Mouse (Mus musculus) lung, postnatal 36 days (tissue): ENCODE measurements at regions not wholly inside any gene's neighbourhood (a gene's known extent, or its start where the extent isn't known, plus 50 kb on each side); places are given as distances from the start of the nearest gene placed in this dataset.

ENCODE experiments used
- DNase-seq: peaks from one replicate; pipeline ENCODE4 v3.0.0; 2022; ENCODE audit warnings: mixed read lengths

DNA sequence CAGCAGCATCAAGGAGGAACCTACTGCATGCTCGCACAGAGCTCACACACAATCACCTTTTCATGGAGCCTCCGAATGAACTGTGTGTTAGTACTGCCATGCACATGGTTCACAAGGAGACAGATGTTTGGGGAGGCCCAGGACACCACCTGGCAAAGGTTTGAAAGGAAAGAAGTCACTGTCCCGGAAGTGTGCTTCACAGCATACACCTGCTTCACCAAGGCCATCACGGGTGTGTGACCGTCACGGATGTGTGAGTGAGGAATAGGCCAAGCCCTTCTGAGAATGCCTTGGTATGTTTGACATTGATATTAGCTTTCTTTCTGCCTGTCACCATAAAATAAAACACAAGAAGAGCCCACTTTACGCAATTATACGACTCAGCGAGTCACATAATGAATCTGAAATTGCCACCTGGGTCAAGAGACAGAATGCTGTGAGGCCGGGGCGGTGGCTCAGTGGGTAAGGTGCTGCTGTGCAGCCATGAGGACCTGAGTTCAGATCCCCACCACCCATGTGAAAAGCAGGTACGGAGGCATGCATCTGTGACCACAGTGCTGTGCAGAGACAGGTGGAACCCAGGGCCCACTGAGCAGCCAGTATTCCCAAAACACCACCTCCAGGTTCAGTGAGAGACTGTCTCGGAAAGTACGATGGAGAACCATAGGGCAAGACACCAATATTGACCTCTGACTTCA lies 162.3 kb upstream of the Sh3bp4 start:
- no peak for DNase-seq

DNA sequence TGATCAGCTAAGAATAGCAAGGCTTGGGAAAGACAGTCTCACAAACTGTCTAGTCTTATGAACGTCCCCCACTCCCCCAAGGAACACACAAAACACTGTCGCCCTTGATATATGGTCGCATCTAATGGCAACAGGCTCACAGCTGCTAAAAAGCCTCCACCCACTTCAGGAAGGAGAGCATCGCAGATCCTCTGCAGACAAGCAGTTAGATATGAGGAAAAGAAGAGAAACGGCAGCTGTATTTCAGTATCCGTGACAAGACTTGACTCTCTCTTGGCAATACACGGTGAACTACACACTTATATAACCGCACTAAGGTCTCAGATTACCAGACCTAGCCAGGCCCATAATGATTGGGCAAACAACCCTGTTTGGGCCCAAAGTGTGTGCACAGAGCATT lies 161.5 kb upstream of the Sh3bp4 start:
- DNase-seq, result peak; percentile 35

DNA sequence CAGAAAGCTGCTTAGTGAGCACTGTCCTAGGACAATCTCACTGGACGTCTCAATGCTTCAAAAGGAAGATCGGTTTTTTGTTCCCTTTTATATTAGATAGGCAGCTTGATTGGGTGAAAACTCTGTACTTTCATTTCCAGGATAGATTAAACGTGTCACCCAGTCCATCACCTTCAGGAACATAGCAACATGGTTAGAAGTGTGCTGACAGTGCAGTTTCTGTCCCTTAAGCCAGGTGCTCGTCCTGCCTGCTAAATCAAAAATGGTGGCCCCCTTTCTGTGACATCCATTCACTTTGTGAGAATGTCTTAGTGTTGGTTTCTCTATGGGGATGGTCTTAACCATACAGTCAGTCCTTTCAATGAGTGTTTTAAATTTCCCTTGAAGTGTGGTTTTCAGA lies 160.9 kb upstream of the Sh3bp4 start:
- no peak for DNase-seq

DNA sequence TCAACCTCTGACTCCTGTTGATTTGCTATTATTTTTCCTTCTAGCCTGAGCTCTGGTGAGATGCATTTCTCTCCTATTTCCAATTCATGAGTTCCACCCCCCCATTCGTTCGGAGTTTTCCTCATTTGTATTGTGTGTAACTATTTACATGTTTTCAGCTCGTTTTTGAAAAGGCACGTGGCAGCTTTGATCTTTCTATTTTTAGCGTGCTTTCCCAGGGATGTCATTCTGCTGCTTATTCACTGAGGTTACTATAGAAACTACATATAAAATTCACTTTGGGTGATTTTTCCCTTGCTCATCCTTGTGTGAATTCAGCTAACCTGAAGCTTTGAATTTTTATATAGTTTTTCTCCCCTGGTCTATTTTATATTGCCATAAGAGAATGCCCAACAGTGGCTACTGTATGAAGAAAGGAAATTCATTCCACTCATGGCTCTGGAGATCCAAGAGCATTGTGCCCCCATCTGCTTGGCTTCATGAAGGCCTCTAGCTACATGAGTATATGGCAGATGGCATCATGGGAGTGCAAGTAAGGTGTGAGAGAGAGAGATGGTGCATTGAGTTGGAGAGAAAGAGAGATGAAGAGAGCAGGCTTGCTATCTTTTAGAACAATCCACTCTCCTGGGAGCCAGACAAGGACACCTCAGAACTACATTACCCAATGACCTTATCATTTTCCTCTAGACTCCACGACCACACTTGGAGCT lies 160.2 kb upstream of the Sh3bp4 start:
- no peak for DNase-seq

DNA sequence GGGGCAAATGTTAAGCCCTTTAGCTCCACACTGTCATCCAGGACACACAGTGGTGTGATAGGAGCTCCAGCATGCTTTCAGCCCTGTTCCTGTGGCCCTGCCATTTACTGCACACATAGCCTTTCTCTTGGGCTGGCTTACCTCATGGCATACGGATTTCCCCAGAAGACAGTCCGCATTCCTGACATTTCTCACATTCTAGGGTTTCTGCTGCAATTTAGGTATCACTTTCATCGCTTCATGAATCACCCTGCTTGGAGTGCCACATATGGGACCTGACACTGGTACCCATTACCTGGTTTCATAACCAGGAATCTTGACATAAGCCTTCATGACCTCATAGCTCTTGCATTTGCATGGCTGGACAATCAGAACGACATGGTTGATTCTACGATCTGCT lies 158.5 kb upstream of the Sh3bp4 start:
- DNase-seq, result no peak

DNA sequence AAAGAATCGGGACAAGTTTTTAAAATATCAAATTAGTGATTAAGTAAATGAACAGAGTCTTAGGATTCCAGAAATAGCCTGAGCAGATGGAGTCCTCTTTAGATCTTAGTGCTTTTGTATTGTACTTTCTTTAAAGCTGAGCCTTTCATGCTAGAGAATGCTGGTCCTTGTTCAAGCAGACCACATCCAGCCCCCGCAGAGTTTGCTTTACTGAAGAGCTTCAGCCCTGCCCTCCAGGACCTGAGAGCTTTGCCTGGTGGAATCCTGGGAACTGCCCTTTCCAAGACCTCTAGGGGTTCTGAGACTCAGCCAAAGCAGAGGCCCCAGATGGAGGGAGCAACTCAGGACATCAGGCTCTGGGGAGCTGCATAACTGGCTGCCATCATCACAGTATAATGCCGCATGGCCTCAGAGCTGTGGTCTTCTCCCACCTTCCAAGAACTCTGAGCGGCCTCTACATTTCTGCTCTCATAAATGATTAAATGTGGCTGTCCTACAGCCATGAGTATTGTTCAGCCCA lies 153.6 kb upstream of the Sh3bp4 start:
- no peak for DNase-seq

DNA sequence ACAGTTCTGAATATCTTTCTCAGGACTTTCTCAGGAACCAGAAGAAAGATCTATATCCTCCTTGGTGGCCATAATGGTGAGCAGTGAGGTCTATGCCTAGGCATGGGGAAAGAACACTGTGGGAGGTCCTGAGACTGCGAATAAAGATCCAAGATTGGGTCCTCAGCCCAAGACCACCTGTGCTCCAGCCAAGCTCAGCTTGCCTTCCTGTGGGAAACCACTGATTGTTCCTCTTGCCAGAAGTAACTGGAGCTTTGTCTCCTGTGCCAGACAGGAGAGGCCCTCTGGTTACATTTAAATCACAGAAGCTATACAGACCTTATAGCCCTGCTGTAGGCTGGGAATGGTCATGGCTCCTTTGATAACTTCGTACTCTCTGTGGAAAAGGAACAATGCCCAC lies 148.8 kb upstream of the Sh3bp4 start:
- no peak for DNase-seq

DNA sequence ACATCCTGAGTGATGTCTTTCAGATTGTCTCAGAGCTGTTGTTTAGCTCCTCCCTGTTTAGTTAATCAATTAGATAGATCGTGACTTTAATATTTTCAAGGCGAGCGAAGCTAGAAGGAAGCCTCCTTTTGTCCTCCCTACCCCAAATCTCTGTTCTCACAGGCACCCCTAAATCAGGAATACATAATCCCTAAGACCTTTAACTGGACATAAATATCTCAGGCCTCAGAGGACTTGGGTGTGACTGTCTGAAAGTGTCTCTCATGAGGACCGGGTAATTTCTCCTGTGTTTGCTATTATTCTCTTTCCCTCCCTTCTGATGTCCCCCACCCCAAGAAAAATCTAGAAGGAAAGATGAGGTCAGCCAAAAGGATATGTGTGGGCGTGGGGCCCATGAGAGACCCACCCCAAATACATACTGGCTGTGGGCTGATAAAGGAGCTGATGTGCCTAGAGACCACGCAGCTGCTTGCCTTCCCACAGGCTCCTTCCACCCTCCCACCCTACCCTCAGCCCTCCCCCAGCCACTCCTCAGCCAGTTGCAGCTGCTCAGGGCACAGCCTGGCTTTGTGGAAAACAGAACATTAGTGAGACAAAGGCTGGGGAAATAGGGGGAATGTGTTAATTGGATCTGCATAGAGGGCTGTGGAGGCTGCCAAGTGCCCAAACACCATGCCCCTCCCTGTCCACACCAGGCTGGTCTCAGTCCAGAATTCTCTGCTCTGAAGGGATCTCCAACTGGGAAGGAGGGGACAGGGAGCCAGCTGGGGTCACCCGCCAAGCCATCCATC lies 146.2 kb upstream of the Sh3bp4 start:
- DNase-seq, result no peak

DNA sequence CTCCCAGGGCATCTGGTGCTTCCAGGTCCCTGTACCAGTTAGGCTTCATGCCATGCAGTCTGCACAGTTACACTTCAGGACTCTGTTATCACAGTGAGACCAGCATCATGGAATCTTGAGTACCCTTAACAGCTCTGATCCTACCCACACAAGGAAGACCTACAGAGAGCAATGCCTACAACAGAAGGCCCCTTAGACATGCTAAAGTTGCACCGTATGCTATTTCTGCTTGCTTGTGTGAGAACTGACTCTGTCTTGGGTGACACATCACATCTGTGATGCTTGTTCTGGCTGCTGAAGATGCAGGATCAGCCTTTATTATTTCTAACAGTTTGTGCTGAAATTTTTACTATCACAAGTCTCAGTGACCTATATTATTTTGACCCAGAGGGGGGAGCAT lies 135.0 kb upstream of the Sh3bp4 start:
- DNase-seq, result no peak

DNA sequence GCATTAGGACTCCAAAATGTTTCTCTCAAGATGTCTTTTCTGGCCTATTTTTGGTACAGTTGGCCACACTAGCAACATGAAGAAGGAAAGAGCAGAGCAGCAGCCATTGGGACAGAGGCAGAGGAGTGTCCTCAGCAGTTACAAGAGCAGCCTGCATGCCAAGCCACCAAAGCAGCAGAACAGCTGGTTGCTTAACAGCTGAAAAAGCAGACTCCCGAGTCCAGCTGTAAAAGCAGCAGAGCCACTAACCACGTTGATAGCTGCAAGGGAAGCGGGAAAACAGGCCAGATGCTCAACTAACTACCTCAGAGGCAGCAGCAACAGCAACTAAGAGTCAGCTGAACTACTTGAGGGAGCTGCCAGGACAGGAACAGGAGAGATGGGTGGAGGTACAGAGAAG lies 134.4 kb upstream of the Sh3bp4 start:
- no peak for DNase-seq

DNA sequence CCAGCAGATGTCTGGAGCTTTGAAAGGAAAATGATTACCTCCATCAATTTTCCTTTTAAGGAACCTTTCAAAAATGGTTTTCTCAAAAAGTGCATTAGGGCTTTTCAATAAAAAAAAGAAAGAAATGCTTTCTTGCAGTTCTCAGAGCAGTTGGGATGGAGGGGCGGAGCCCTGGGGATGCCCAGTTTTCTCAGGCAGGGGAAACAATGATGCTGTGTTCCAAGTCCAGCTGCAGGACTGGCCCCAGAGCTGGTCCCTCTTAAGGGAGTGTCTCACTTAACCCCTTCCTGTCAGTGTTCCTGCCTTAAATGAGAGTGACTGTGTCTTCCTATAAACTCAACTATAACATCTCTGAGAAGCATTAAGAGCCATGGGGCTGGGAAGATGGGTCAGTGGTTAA lies 132.9 kb upstream of the Sh3bp4 start:
- DNase-seq, result no peak

DNA sequence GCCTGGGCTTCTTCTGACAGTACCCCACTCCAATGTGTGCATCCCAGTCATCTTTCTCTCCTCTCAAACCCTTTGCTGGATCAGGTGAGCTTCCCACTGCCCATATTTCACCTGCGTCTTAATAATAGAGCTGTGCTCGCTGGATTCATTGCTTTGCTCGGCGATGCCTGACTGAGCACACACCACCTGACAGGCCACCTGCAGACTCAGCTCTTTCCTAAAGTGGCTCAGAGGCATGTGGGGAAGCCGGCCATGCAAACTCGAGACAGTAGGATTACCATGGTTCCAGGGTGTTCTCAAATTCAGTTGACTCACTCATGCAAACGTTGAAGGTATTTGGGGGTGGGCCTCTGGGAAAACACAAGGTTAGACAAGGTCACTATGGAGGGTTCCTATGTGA lies 131.8 kb upstream of the Sh3bp4 start:
- no peak for DNase-seq

DNA sequence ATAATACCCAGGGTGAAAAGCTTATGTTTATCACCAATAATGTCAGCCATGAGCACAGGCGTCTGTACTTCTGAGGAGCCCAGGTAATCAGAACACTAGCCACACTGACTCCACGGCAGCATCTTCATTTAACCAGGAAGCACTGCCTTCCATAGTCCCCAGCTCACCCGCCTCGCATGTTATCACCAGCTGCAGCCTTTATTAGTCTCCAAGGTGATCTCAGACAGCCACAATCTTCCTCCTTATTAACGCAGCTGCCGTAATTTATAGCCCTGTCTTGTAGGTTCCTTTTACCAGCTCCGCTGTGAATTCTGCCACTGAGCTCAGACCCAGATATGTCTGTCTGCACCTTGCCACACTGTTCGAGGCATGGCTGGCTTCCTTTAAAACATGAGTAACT lies 127.2 kb upstream of the Sh3bp4 start:
- no peak for DNase-seq

DNA sequence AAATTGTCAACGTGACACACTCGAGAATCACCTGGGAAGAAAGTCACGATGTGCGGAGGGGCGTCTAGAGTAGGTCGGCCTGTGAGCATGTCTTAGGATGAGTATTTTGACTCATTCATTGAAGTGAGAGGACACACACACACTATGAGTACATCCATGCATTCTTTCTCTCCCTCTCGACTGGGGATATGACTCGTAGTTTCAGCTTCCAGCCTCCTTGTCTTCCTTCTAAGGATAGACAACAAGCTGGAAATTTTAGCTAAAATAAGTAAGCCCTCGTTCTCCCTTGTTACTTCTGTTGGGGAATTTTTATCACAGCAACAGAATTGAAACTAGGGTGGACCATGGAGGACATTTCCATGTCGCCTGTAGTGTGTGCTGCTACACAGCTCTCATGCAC lies 124.3 kb upstream of the Sh3bp4 start:
- DNase-seq, result no peak

DNA sequence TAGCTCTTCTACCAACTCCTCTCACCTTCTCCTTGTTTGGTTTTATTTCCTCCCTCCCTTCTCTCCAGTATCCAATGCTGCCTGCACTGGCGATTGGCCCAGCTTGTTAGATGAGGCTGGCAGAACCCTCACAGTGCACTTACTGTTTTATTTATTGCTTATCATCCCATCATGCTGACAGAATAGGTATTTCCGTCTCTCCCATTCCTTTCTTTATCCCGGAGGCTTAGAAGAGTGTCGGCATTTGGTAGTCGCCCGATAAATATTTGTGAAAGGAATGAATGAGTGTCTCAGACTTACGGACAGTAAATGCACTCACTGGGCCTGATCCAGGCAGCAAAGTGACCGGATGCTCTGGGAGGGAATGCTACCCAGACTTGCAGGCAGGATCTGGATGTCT lies 123.8 kb upstream of the Sh3bp4 start:
- no peak for DNase-seq

DNA sequence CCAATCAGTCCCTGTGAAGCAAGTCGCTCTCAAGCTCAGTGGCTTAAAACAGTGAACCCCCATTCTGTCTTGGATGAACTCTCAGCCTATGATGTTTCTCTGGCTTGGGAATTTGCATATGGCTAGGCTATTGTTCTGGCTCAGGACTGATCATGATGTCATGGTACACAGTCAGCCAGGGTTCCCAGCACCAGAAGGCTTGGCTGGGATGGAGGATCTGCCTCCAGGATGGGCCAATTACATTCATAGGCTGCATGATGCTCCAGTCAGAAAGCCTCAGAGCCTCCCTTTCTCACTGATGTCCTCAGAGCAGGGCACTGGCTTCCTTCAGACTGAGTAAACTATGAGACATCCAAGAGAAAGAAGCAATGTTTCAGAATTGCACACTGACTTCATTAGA lies 120.3 kb upstream of the Sh3bp4 start:
- no peak for DNase-seq

DNA sequence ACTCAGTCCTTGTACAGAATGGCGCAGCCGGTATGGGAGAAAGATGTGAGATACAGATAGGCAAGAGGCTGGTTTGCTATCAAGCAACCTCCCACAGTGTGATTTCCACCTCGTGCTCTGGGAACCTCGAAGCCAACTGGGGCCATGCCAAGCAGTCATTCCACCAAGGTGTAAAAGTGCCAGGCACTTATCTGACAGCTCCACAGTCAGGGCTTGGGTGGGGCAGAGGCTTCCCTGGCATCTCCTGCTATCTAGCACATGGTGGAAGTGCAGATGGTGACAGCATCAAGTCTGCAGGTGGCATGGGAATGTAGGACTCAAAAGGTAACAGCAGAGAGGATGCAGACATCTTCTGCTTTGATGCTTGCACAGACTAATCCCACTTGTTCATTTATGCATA lies 116.7 kb upstream of the Sh3bp4 start:
- DNase-seq, result no peak

DNA sequence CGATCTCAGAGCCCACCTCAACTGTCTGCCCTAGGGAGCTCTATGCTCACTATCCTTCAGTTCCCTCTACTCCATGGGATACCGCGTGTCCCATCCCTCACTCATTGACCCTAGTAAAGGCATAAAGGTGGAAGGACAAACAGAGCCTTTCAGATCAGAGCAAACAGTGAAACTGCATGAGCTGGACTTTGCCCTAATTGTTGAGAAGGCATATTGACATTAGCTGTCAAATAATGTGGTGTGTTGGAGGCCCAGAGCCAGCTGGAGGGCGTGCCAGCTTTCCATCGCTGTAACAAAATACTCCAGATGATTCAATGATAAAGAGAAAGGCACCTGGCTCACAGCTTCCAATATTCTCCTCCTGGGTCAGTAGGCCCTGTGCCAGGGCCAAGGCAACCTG lies 115.4 kb upstream of the Sh3bp4 start:
- DNase-seq, result no peak

DNA sequence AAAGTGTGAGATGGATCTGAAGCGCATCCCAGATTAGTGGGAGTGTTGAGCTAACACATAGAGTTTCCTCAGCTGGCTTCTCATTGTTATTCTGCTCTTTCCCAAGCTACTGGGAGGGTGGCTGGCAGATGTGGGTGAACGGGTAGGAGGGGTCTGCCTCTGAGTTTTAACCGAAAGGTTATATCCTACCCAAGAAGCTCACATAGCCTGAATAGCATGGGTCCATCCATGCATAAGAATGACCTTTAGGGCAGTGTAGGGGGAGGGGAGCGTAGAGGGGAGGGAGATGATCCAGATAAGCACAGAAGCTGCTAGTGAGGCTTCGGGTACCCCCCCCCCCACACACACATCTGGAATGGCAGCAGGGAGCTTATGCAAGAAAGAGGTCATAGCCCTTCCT lies 113.2 kb upstream of the Sh3bp4 start:
- DNase-seq, result no peak

DNA sequence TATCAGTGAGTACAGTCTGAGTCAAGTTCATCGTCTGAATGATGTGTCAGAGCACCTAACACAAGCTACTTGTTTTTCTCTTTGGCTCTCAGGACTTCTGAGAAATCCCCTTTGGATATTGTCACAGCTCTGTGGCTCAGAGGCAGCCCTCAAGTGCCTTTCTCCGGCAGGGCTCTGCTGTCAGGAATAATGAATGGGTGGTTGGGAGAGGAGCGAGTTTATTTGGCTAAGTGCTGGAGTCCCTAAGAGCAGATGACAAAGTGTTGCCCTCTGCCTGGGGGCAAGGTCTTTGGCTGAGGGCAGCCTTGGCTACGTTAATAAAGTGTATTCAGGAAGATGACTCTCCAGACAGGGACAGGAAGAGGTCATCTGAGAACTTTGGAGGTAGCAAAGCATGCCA lies 110.5 kb upstream of the Sh3bp4 start:
- no peak for DNase-seq

DNA sequence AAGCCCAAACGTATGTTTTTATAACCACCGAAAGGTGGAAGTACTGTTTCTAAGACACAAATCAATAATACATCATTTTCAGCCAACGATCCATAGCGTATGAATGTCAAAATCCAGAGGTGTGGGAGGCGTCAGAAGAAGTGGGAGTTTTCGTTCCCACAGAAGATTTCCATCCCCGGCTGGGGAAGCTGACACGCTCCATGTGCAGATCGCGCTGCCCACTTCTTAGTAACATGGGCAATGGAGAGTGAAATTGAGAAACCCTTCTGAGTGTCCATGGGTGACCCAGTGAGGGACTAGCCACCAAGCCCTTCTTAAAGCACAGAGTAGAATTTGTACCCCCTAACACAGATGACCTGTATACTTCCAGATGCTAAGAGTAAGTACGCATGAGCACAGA lies 110.1 kb upstream of the Sh3bp4 start:
- DNase-seq, result no peak

DNA sequence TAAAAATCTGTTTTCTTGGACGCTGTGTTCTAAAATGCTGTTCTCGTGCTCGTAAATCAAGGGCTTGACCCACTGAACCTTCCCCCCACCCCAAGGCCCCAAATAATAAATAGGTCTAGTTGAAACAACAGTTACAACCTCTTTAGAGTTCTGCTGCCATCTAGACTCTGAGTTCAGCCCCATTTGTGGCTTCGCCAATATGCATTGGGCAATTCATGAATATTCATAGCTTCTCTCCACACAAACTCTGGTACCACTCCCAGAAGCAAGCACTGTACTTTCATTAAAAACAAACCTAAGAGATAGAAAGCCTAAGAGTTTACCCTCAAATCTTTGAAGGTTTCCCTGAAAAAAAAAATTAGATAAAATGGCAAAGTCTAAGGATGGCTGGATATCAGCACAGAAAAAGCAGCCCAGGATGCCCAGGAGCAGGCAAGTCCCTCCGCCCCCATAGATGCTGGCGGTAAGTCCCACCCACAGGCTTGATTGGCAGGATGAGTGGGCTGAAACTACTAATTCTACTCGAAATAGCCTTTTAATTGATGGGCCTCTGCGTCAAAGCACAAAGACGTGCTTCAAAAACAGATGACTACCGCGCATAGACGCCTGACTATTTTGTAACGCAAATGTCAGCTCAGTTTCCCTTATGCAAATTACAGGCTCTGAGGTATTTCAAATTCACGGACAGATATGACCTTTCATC lies 106.0 kb upstream of the Sh3bp4 start:
- DNase-seq, result no peak

DNA sequence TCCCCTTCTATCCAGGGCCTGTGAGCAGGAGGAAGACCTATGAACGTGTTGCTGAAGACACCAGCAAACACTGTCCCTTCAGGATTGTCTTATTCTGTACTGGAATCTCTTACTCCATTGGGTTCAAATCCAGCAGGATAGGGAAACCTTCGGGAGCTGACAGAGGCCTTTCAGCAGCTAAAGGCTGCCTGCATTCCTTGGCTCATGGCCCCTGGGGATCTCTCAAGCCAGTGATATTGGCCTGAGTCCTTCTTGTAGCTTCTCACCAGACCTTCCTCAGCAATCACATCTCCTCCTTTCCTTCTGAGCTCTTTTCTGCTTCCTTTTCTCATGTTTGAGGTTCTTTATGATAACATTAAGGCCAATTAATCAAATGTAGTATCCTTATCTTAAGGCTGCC lies 103.8 kb upstream of the Sh3bp4 start:
- DNase-seq, result no peak
